Mouse (Mus musculus) small intestine, adult 2 months (tissue): ENCODE measurements around the gene Cep78.

Experiments used
- CTCF ChIP-seq: fragments of 200-500 bp; IDR thresholded peaks from 2 replicates; pipeline ENCODE4 v1.5.1; 2012; ENCODE audit warnings: low read depth, mild to moderate bottlenecking, control low read depth, inconsistent platforms, low read length, moderate library complexity, mixed read lengths; ENCODE audit not compliant: insufficient replicate concordance, insufficient read length; ENCODE audit errors: extremely low read depth
- POLR2A ChIP-seq: fragments of 200-500 bp; IDR thresholded peaks from 2 replicates; pipeline ENCODE4 v1.6.1; 2012; ENCODE audit warnings: low read depth, mild to moderate bottlenecking, control low read depth, inconsistent platforms, low read length, moderate library complexity

- TF ChIP-seq POLR2A: no peak
- no peak for TF ChIP-seq CTCF
Measured at GRCm38 (mm10) chr19:16028746-16029252, 44.0 kb upstream of the Cep78 start.
